Mouse (Mus musculus) mesoderm, embryonic 11.5 days (tissue): ENCODE data around the gene Sbds.

ENCODE experiments used
- DNase-seq: peaks from one replicate; pipeline ENCODE4 v3.0.0-alpha.2; 2012; ENCODE audit warnings: low read depth, low spot score

Gene Sbds

GRCm38 (mm10) chr5:130256678-130257271 is 1.4 kb upstream of the Sbds start:
- DNase-seq: peak; percentile 96

- DNase-seq: peak; percentile 10
Measured at GRCm38 (mm10) chr5:130255799-130256525, 632 bp upstream of the Sbds start.

GRCm38 (mm10) chr5:130254164-130255016 is 940 bp downstream of the Sbds start:
- peak; percentile 53 for DNase-seq

GRCm38 (mm10) chr5:130247823-130248222 is 7.5 kb downstream of the Sbds start:
- no peak for DNase-seq

- DNase-seq: no peak
Measured at GRCm38 (mm10) chr5:130241426-130241825, 13.9 kb downstream of the Sbds start.

- no peak for DNase-seq
Measured at GRCm38 (mm10) chr5:130239856-130240255, 15.5 kb downstream of the Sbds start.

GRCm38 (mm10) chr5:130239236-130239635 is 16.1 kb downstream of the Sbds start:
- no peak for DNase-seq

- no peak for DNase-seq
Measured at GRCm38 (mm10) chr5:130236302-130236701, 19.0 kb downstream of the Sbds start.

- no peak for DNase-seq
Measured at GRCm38 (mm10) chr5:130228120-130228519, 27.2 kb downstream of the Sbds start.

- DNase-seq: no peak
Measured at GRCm38 (mm10) chr5:130226790-130227189, 28.5 kb downstream of the Sbds start.

- DNase-seq: peak; percentile 93
Measured at GRCm38 (mm10) chr5:130222146-130223004, 33.0 kb downstream of the Sbds start.

GRCm38 (mm10) chr5:130221760-130222145 is 33.6 kb downstream of the Sbds start:
- DNase-seq: no peak

GRCm38 (mm10) chr5:130221316-130221715 is 34.0 kb downstream of the Sbds start:
- no peak for DNase-seq

- no peak for DNase-seq
Measured at GRCm38 (mm10) chr5:130218336-130218735, 37.0 kb downstream of the Sbds start.

- DNase-seq: no peak
Measured at GRCm38 (mm10) chr5:130217406-130217805, 37.9 kb downstream of the Sbds start.

GRCm38 (mm10) chr5:130216781-130217180 is 38.5 kb downstream of the Sbds start, which contains the start of gene Tmem248:
Gene Tmem248, plus strand, starts transcription at chr5:130217081.
- DNase-seq: no peak

GRCm38 (mm10) chr5:130212956-130213355 is 42.4 kb downstream of the Sbds start:
- no peak for DNase-seq

GRCm38 (mm10) chr5:130207299-130207698 is 48.0 kb downstream of the Sbds start:
- DNase-seq: no peak

- no peak for DNase-seq
Measured at GRCm38 (mm10) chr5:130205441-130206023, 49.8 kb downstream of the Sbds start.

GRCm38 (mm10) chr5:130204560-130204959 is 50.8 kb downstream of the Sbds start:
- no peak for DNase-seq

GRCm38 (mm10) chr5:130203948-130204347 is 51.4 kb downstream of the Sbds start:
- no peak for DNase-seq
